Mouse (Mus musculus) forebrain, postnatal 0 days (tissue): Measurements from ENCODE around the gene Tpm4. TPM values are rescaled to one million over a fixed set of nuclear protein-coding genes. Genes with fewer than 3 reads are reported as not detected.

Source experiments
- ATAC-seq: fragments of 200-750 bp; cut with Nextera tagmentation; 2 replicates; pipeline ENCODE4 v1.8.0; 2017; ENCODE audit warnings: mild to moderate bottlenecking, moderate library complexity
- DNase-seq: peaks from one replicate; pipeline ENCODE4 v3.0.0-alpha.2; 2015
- H3K27ac ChIP-seq: fragments of 300-500 bp; sonication (generic); 2 replicates; pipeline ENCODE4 v1.5.1; 2014; ENCODE audit warnings: low read depth, mild to moderate bottlenecking, antibody characterized with exemption, low read length, moderate library complexity, mixed read lengths
- H3K27me3 ChIP-seq: fragments of 300-500 bp; sonication (generic); 2 replicates; pipeline ENCODE4 v1.6.1; 2014; ENCODE audit warnings: mild to moderate bottlenecking, low read length, mixed read lengths; ENCODE audit not compliant: insufficient read depth
- H3K36me3 ChIP-seq: fragments of 300-500 bp; sonication (generic); 2 replicates; pipeline ENCODE4 v1.6.1; 2014; ENCODE audit warnings: mild to moderate bottlenecking, moderate library complexity; ENCODE audit not compliant: insufficient read depth
- H3K4me1 ChIP-seq: fragments of 300-500 bp; sonication (generic); 2 replicates; pipeline ENCODE4 v1.6.1; 2014; ENCODE audit warnings: antibody characterized with exemption; ENCODE audit not compliant: insufficient read depth
- H3K4me2 ChIP-seq: fragments of 300-500 bp; sonication (generic); 2 replicates; pipeline ENCODE4 v1.6.1; 2014; ENCODE audit warnings: low read depth, mild to moderate bottlenecking, moderate library complexity
- H3K4me3 ChIP-seq: fragments of 300-500 bp; sonication (generic); 2 replicates; pipeline ENCODE4 v1.5.1; 2014; ENCODE audit warnings: low read depth, low read length, mixed read lengths
- H3K9ac ChIP-seq: fragments of 300-500 bp; sonication (generic); 2 replicates; pipeline ENCODE4 v1.6.1; 2014; ENCODE audit warnings: mild to moderate bottlenecking
- H3K9me3 ChIP-seq: fragments of 300-500 bp; sonication (generic); 2 replicates; pipeline ENCODE4 v1.6.1; 2016; ENCODE audit warnings: low read length
- CTCF ChIP-seq: sonication (generic); IDR thresholded peaks from 2 replicates; pipeline ENCODE4 v1.5.1; 2016; ENCODE audit warnings: antibody characterized with exemption, control low read depth, low read depth
- WGBS: fragments of 180-500 bp; shearing (Covaris S2); extraction: QIAGEN DNeasy Blood & Tissue Kit; methylation state at CpG from one replicate; pipeline ENCODE4 v1.1.7; 2014; 5-methylcytosine and 5-hydroxymethylcytosine counted together
- polyA plus RNA-seq: library from polyadenylated mRNA; unstranded; fragments of >200 nt; fragmentation: Nextera tagmentation; extraction: Ambion mirVana; gene quantifications from 2 replicates; pipeline ENCODE4 v1.2.1, GENCODE M21; 2015
- total RNA-seq: library from RNA; depleted of rRNA; stranded (reverse); fragments of >200 nt; gene quantifications from 2 replicates; pipeline ENCODE4 v1.2.3, GENCODE M21; 2014

Tpm4 gene
- total and polyA plus RNA-seq, 2 experiments from 2014 or later: 118 to 141 TPM

GRCm38 (mm10) chr8:72143256-72143824 lies 8.6 kb downstream of the Tpm4 start:
- DNase-seq (no peak), ATAC-seq (no peak)
- H3K27me3 ChIP-seq: no peaks in the 10 kb centered on the region
- 93% methylated on average over 13 of the region's 13 CpGs for WGBS
- H3K4me2 ChIP-seq: no peak overlapping the region
- H3K4me1 ChIP-seq: no peaks in the 10 kb centered on the region
- H3K36me3 ChIP-seq: peaks cover 74% of the 10 kb centered on the region
- no peak overlapping the region for H3K27ac ChIP-seq
- H3K9me3 ChIP-seq: no peaks in the 10 kb centered on the region
- no peak overlapping the region for H3K4me3 ChIP-seq
- TF ChIP-seq CTCF: no peak
- H3K9ac ChIP-seq: no peak overlapping the region

- WGBS: 88% methylated on average over 5 of the region's 5 CpGs
- ATAC-seq (no peak), DNase-seq (no peak)
- Histone ChIP-seq H3K27me3 (no peaks in the 10 kb centered on the region), H3K4me1 (no peaks in the 10 kb centered on the region), H3K9me3 (no peaks in the 10 kb centered on the region), H3K4me3 (no peak overlapping the region), H3K9ac (no peak overlapping the region), H3K27ac (no peak overlapping the region), H3K36me3 (peaks cover 74% of the 10 kb centered on the region), H3K4me2 (no peak overlapping the region)
- TF ChIP-seq CTCF: no peak
Measured at GRCm38 (mm10) chr8:72144345-72144975, 9.7 kb downstream of the Tpm4 start.

GRCm38 (mm10) chr8:72145511-72145910 lies 10.7 kb downstream of the Tpm4 start:
- H3K4me3 ChIP-seq: no peak overlapping the region
- ATAC-seq: no peak
- no peaks in the 10 kb centered on the region for H3K27me3 ChIP-seq
- H3K4me1 ChIP-seq: no peaks in the 10 kb centered on the region
- H3K36me3 ChIP-seq: peaks cover 72% of the 10 kb centered on the region
- no peak for DNase-seq
- H3K9ac ChIP-seq: no peak overlapping the region
- no peaks in the 10 kb centered on the region for H3K9me3 ChIP-seq
- TF ChIP-seq CTCF: no peak
- no peak overlapping the region for H3K27ac ChIP-seq
- 86% methylated on average over 3 of the region's 3 CpGs for WGBS
- no peak overlapping the region for H3K4me2 ChIP-seq

- Histone ChIP-seq H3K9me3 (no peaks in the 10 kb centered on the region), H3K4me2 (no peak overlapping the region), H3K4me1 (no peaks in the 10 kb centered on the region), H3K36me3 (peaks cover 68% of the 10 kb centered on the region), H3K9ac (no peak overlapping the region), H3K27ac (no peak overlapping the region), H3K4me3 (no peak overlapping the region), H3K27me3 (no peaks in the 10 kb centered on the region)
- DNase-seq (no peak), ATAC-seq (no peak)
- WGBS: 85% methylated on average over 1 of the region's 1 CpGs
- no peak for TF ChIP-seq CTCF
Measured at GRCm38 (mm10) chr8:72146056-72146455, 11.3 kb downstream of the Tpm4 start.

GRCm38 (mm10) chr8:72146556-72146955 lies 11.8 kb downstream of the Tpm4 start:
- Histone ChIP-seq H3K27me3 (no peaks in the 10 kb centered on the region), H3K4me2 (no peak overlapping the region), H3K36me3 (peaks cover 68% of the 10 kb centered on the region), H3K9ac (no peak overlapping the region), H3K27ac (no peak overlapping the region), H3K9me3 (no peaks in the 10 kb centered on the region), H3K4me3 (no peak overlapping the region), H3K4me1 (no peaks in the 10 kb centered on the region)
- 95% methylated on average over 3 of the region's 3 CpGs for WGBS
- no peak for DNase-seq
- no peak for ATAC-seq
- no peak for TF ChIP-seq CTCF

GRCm38 (mm10) chr8:72147266-72147665 lies 12.5 kb downstream of the Tpm4 start:
- DNase-seq (no peak), ATAC-seq (no peak)
- Histone ChIP-seq H3K9me3 (no peaks in the 10 kb centered on the region), H3K4me2 (no peak overlapping the region), H3K36me3 (peaks cover 69% of the 10 kb centered on the region), H3K4me1 (no peaks in the 10 kb centered on the region), H3K4me3 (no peak overlapping the region), H3K27me3 (no peaks in the 10 kb centered on the region), H3K9ac (no peak overlapping the region), H3K27ac (no peak overlapping the region)
- WGBS: 91% methylated on average over 2 of the region's 2 CpGs
- TF ChIP-seq CTCF: no peak

GRCm38 (mm10) chr8:72149056-72149455 lies 14.3 kb downstream of the Tpm4 start:
- TF ChIP-seq CTCF: no peak
- DNase-seq: no peak
- Histone ChIP-seq H3K9me3 (no peaks in the 10 kb centered on the region), H3K27ac (no peak overlapping the region), H3K36me3 (peaks cover 64% of the 10 kb centered on the region), H3K9ac (no peak overlapping the region), H3K4me3 (no peak overlapping the region), H3K27me3 (no peaks in the 10 kb centered on the region), H3K4me2 (no peak overlapping the region), H3K4me1 (no peaks in the 10 kb centered on the region)
- WGBS: 83% methylated on average over 1 of the region's 1 CpGs
- ATAC-seq: no peak
